Comparison of ENCODE assay signal across 11 mouse cellular contexts in genomic region chr9:122471539-122471938, GRCm38 (mm10).
DNase-seq lines count a peak whose midpoint lies in the region; ATAC-seq and TF ChIP-seq lines count a peak whose summit lies in the region.
"Had no signal": no experiment of that assay in that cellular context is flagged by ENCODE, and none has a peak within 500 bp of the region (broad histone marks: within the 10 kb centered on the region; RNA-seq: fewer than 3 reads in every experiment).

No protein-coding gene starts in this region.

- no peak overlapping the region for H3K4me2 ChIP-seq in hindbrain, embryonic 11.5 days (replicated peaks; ENCODE audit: low read depth, low read length)
- no peak overlapping the region for H3K4me2 ChIP-seq in hindbrain, embryonic 14.5 days (replicated peaks)
- H3K4me2 ChIP-seq: intestine, embryonic 15.5 days had no signal

- peak; percentile 8 for DNase-seq in hindbrain, embryonic 11.5 days (ENCODE audit: low spot score)
- DNase-seq in hindbrain, embryonic 14.5 days (ENCODE audit: low spot score): no peak
- DNase-seq in MEL (ENCODE audit: low read depth, low spot score): peak; percentile 64
- DNase-seq in c-Kit-positive CD71-negative TER-119-negative erythroid progenitor cells, embryonic 14.5 days (ENCODE audit: low read depth): peak; percentile 12
- DNase-seq in gastrocnemius, postnatal 36 days: no peak
- no peak for DNase-seq in right cerebral cortex, postnatal 25 days
- DNase-seq in limb, embryonic 10.5 days (ENCODE audit: low spot score): no peak
- DNase-seq: cerebellum, adult 11-12 months had no signal

- 94% methylated on average over 2 of the region's 2 CpGs for WGBS in hindbrain, embryonic 11.5 days
- WGBS in hindbrain, embryonic 14.5 days: 96% methylated on average over 2 of the region's 2 CpGs
- WGBS in limb, embryonic 10.5 days: 100% methylated on average over 2 of the region's 2 CpGs

- no peak for TF ChIP-seq POLR2A in MEL (IDR thresholded peaks at IDR 0.05; ENCODE audit: control insufficient read depth in 1 of 2, insufficient read depth in 1 of 2, low read depth in 1 of 2, low read length in 2 of 2, poor library complexity in 1 of 2)

- no peak overlapping the region for H3K27ac ChIP-seq in hindbrain, embryonic 11.5 days (ENCODE audit: low read depth, low read length)
- no peak overlapping the region for H3K27ac ChIP-seq in hindbrain, embryonic 14.5 days
- H3K27ac ChIP-seq in MEL (ENCODE audit: control insufficient read depth, low read depth, low read length): no peak overlapping the region; the same call in 1 of the 2 replicates
- no peak overlapping the region for H3K27ac ChIP-seq in limb, embryonic 10.5 days
- H3K27ac ChIP-seq: intestine, embryonic 15.5 days had no signal

- H3K4me1 ChIP-seq in hindbrain, embryonic 11.5 days (replicated peaks; ENCODE audit: control insufficient read depth, insufficient read depth, low read length): no peaks in the 10 kb centered on the region
- H3K4me1 ChIP-seq in hindbrain, embryonic 14.5 days (replicated peaks; ENCODE audit: control insufficient read depth, insufficient read depth, low read length): no peaks in the 10 kb centered on the region
- H3K4me1 ChIP-seq in MEL (ENCODE audit: control insufficient read depth in 1 of 2, insufficient read depth in 2 of 2, low read length in 2 of 2): no peaks in the 10 kb centered on the region
- H3K4me1 ChIP-seq in limb, embryonic 10.5 days: no peaks in the 10 kb centered on the region
- H3K4me1 ChIP-seq: intestine, embryonic 15.5 days had no signal

- no peak overlapping the region for H3K4me3 ChIP-seq in hindbrain, embryonic 11.5 days (ENCODE audit: low read depth, low read length)
- H3K4me3 ChIP-seq in hindbrain, embryonic 14.5 days (replicated peaks; ENCODE audit: low read length): no peak overlapping the region
- no peak overlapping the region for H3K4me3 ChIP-seq in MEL (ENCODE audit: control insufficient read depth in 1 of 2, insufficient read depth in 1 of 2, low read depth in 2 of 2, low read length in 2 of 2)
- H3K4me3 ChIP-seq in limb, embryonic 10.5 days: no peak overlapping the region
- H3K4me3 ChIP-seq: intestine, embryonic 15.5 days had no signal

- no peak for ATAC-seq in hindbrain, embryonic 11.5 days (ENCODE audit: low FRiP score)
- ATAC-seq in hindbrain, embryonic 14.5 days (ENCODE audit: low FRiP score): no peak
- ATAC-seq in megakaryocyte progenitor cell, adult 5-6 weeks (replicated peaks; ENCODE audit: poor library complexity): 0 out of 2 replicates have a peak, but pooled peaks have one; percentile 54
- ATAC-seq: intestine, embryonic 15.5 days; lung, postnatal 0 days had no signal

- intact Hi-C loops in gastrocnemius, postnatal 36 days (cut with DNase I): no loop called here

- TF ChIP-seq CTCF in MEL (IDR thresholded peaks at IDR 0.05 in 2 of 3, conservative IDR thresholded peaks at IDR 0.05 in 1 of 3; ENCODE audit: control insufficient read depth in 1 of 3, insufficient read depth in 1 of 3, low read depth in 2 of 3, low read length in 3 of 3, poor library complexity in 1 of 3, severe bottlenecking in 1 of 3): no peak

- no peaks in the 10 kb centered on the region for H3K79me2 ChIP-seq in MEL (ENCODE audit: control insufficient read depth, insufficient read depth, low read length, poor library complexity)

- no peak overlapping the region for H3K9ac ChIP-seq in hindbrain, embryonic 11.5 days (ENCODE audit: low read depth, low read length)
- no peak overlapping the region for H3K9ac ChIP-seq in hindbrain, embryonic 14.5 days
- H3K9ac ChIP-seq in MEL (ENCODE audit: control insufficient read depth, low read depth, low read length, poor library complexity, severe bottlenecking): no peak overlapping the region
- H3K9ac ChIP-seq: intestine, embryonic 15.5 days had no signal

- peak; percentile 63 to 71; a peak in 3 of 4 replicates for TF ChIP-seq EP300 in MEL (IDR thresholded peaks at IDR 0.05; ENCODE audit: low read depth in 1 of 2, low read length in 2 of 2)

- TF ChIP-seq RAD21 in MEL (IDR thresholded peaks at IDR 0.05; ENCODE audit: low read depth, low read length): no peak

- H3K9me3 ChIP-seq in hindbrain, embryonic 11.5 days (ENCODE audit: control insufficient read depth, low read length): no peaks in the 10 kb centered on the region
- H3K9me3 ChIP-seq in hindbrain, embryonic 14.5 days (ENCODE audit: control insufficient read depth, low read length): no peaks in the 10 kb centered on the region
- H3K9me3 ChIP-seq in MEL (replicated peaks; ENCODE audit: insufficient read depth, low read length): no peaks in the 10 kb centered on the region
- H3K9me3 ChIP-seq in limb, embryonic 10.5 days (replicated peaks): no peaks in the 10 kb centered on the region
- H3K9me3 ChIP-seq: intestine, embryonic 15.5 days had no signal

- no peaks in the 10 kb centered on the region for H3K27me3 ChIP-seq in hindbrain, embryonic 11.5 days (ENCODE audit: control insufficient read depth, insufficient read depth, low read length)
- H3K27me3 ChIP-seq in hindbrain, embryonic 14.5 days (ENCODE audit: control insufficient read depth, insufficient read depth, low read length): no peaks in the 10 kb centered on the region
- no peaks in the 10 kb centered on the region for H3K27me3 ChIP-seq in MEL (ENCODE audit: control insufficient read depth in 1 of 2, insufficient read depth in 2 of 2, low read length in 2 of 2)
- no peaks in the 10 kb centered on the region for H3K27me3 ChIP-seq in limb, embryonic 10.5 days (ENCODE audit: low read depth, poor library complexity, severe bottlenecking)
- H3K27me3 ChIP-seq: intestine, embryonic 15.5 days had no signal

- no peaks in the 10 kb centered on the region for H3K36me3 ChIP-seq in hindbrain, embryonic 11.5 days (ENCODE audit: control insufficient read depth, insufficient read depth, low read length)
- H3K36me3 ChIP-seq in hindbrain, embryonic 14.5 days (replicated peaks; ENCODE audit: control insufficient read depth, insufficient read depth): no peaks in the 10 kb centered on the region
- peaks cover 0 to 2% of the 10 kb centered on the region in 2 experiments; a peak in 2 of 4 replicates for H3K36me3 ChIP-seq in MEL (ENCODE audit: control insufficient read depth in 1 of 2, insufficient read depth in 2 of 2, low read length in 2 of 2)
- no peaks in the 10 kb centered on the region for H3K36me3 ChIP-seq in limb, embryonic 10.5 days
- H3K36me3 ChIP-seq: intestine, embryonic 15.5 days had no signal

TF ChIP-seq in MEL, 35 proteins besides CTCF, POLR2A, EP300 and RAD21:
- TF ChIP-seq GATA1 (IDR thresholded peaks at IDR 0.05; ENCODE audit: low read depth, low read length) (no peak), TAL1 (IDR thresholded peaks at IDR 0.05; ENCODE audit: low read length) (no peak), USF1 (IDR thresholded peaks at IDR 0.05; ENCODE audit: low read depth, low read length) (peak; percentile 24; the same call in 1 of the 2 replicates), HCFC1 (IDR thresholded peaks at IDR 0.05; ENCODE audit: low read depth, low read length) (no peak), GABPA (IDR thresholded peaks at IDR 0.05; ENCODE audit: low read depth, low read length) (peak; percentile 95), ETS1 (IDR thresholded peaks at IDR 0.05; ENCODE audit: low read depth, low read length) (peak; percentile 90), ELF1 (IDR thresholded peaks at IDR 0.05; ENCODE audit: low read depth, low read length) (no peak), MAFK (IDR thresholded peaks at IDR 0.05; ENCODE audit: borderline replicate concordance, low read depth, low read length) (peak; percentile 93)

Comparison
In these comparisons a context has a peak if more than half of its experiments do, and no peak if none do; other contexts are left out.
1. DNase-seq: peak in hindbrain, embryonic 11.5 days (single experiment), MEL (single experiment) and c-Kit-positive CD71-negative TER-119-negative erythroid progenitor cells, embryonic 14.5 days (single experiment); none in hindbrain, embryonic 14.5 days (single experiment), gastrocnemius, postnatal 36 days (0 of 2), right cerebral cortex, postnatal 25 days (single experiment) and limb, embryonic 10.5 days (single experiment).